Mouse (Mus musculus): ENCODE measurements around the gene Focad.
"Not testable (repeated sequence)": the region's sequence is repeated elsewhere in the genome, so short reads cannot be mapped to it uniquely, and the experiment has no call there.

The Focad gene

GRCm38 (mm10) chr4:88308342-88309116 lies 214.1 kb downstream of the Focad start:
- DNase-seq (ENCODE audit: low spot score), result no peak

DNA sequence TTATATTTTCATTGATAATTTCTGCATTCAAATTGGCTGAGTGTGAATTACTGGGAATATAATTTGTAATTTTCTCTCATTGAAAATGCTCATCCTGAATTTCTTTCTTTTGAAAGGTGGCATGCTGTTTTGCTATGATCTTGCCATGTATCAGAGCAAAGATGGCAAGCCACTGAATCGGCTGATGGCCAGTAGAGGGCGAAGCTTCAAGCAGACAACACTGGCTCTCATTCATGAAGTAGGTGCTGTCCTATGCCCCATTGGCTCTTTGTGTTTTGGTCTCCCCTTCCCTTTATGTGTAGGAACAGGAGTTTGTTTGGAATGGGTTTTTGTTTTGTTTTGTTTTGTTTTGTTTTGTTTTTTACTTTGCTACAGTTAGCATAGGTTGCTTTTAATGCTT lies 215.2 kb downstream of the Focad start:
- no peak for DNase-seq (ENCODE audit: low spot score)

DNA sequence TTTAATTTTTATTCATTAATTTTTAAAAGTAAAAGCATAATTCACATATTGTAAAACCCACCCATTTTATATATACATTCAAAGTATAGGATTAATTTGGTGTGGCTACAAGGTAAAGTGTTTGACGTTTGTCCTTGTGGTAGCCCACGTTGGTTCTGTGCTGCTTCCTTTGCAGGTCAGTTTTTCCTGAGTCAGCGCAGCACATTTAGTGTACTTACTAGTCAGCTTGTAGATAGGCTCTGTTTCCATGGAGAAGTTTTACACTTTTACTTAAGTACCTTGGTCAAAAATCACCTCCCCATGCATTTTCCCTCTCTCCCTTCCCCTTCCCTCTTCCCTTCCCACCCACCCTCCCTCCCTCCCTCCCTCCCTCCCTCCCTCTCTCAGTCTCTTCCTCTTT lies 220.5 kb downstream of the Focad start:
- no peak for DNase-seq (ENCODE audit: low spot score)

- no peak for DNase-seq (ENCODE audit: low spot score)
These were observed 225.6 kb downstream of the Focad start for GRCm38 (mm10) chr4:88320067-88320466.

GRCm38 (mm10) chr4:88325392-88325791 lies 231.0 kb downstream of the Focad start:
- no peak for DNase-seq (ENCODE audit: low spot score)

DNA sequence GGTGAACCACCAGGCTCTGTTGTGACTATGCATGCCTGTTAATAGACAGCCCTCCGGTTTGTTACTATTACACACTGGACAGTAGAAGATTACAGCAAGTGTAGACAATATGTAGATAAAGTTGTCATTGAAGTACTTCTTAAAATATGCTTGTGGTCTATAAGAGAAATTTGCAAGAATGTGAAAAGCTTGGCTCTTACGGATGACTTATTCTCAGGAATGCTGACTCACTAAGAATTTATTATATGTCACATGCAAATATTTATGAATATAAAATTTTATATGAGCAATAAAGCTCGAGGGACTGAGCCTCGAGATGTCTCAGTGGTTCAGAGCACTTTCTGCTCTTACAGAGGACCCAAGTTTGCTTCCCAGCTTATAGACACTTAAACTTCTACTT lies 240.1 kb downstream of the Focad start:
- DNase-seq (ENCODE audit: low spot score), result no peak

GRCm38 (mm10) chr4:88336753-88337152 lies 242.3 kb downstream of the Focad start:
- no peak for DNase-seq (ENCODE audit: low spot score)

GRCm38 (mm10) chr4:88337365-88337764 lies 242.9 kb downstream of the Focad start:
- no peak for DNase-seq (ENCODE audit: low spot score)

GRCm38 (mm10) chr4:88338130-88338529 lies 243.7 kb downstream of the Focad start:
- no peak for DNase-seq (ENCODE audit: low spot score)

- DNase-seq (ENCODE audit: low spot score), result no peak
These were observed 250.0 kb downstream of the Focad start for GRCm38 (mm10) chr4:88344468-88344867.

DNA sequence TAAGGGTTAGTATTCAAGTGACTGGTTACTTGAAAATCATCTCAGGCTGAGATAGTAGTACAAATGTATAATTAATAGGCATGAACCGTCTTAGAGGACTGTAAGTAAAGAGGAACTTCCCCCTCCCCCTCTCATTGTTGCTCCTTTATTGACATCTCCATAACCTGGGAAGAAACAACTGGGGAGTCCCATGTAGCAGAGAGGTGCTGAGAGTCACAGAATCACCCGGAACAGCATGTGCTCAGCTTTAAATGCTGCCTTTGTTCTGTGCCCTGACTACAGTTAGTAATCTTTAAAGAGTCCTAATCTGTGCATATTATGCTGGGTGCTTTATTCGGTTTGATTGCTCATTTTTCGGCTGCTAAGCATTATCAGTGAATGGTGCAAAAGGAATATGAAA lies 250.6 kb downstream of the Focad start:
- no peak for DNase-seq (ENCODE audit: low spot score)

- no peak for DNase-seq (ENCODE audit: low spot score)
These were observed 251.5 kb downstream of the Focad start for GRCm38 (mm10) chr4:88345938-88346337.

DNA sequence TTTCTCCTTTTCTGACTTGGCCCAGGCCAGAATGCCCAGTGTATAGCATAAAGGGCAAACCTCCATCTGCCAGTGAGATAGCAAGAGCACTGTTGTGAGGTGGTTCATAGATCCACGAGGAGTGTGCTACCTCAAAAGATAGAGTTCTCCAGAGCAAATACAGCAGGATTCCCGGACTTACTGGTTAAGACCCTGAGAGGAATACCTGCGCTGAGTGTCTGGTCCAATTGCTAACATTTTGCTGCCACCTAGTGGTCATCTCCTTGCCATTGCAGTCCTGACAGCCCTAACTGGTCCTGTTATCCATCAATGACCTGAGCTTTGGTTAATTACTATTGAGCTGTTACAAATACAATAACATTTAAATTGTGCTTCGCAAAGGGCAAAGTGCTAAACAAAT lies 256.5 kb downstream of the Focad start:
- DNase-seq (ENCODE audit: low spot score), result peak; percentile 49

GRCm38 (mm10) chr4:88356652-88357051 lies 262.2 kb downstream of the Focad start:
- DNase-seq (ENCODE audit: low spot score), result no peak

DNA sequence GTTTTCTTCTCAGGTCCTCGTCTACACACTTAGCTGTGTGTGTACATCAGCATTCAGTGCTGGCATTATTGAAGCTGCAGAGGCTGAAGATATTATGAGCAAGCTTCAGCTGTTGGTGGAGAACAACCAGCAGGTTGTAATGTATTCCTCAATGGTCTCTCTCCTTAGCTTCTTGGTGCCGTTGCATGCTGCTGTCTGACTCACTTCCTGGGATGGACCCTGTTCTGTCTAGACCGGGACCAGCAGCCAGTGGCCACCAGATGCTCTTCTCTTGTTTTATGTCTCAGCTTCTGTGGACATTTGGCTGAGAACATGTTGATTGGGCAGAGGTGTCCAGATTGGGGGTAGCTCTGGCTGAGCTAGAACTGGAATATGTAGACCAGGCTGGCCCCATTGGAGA lies 263.0 kb downstream of the Focad start:
- DNase-seq (ENCODE audit: low spot score), result no peak

DNA sequence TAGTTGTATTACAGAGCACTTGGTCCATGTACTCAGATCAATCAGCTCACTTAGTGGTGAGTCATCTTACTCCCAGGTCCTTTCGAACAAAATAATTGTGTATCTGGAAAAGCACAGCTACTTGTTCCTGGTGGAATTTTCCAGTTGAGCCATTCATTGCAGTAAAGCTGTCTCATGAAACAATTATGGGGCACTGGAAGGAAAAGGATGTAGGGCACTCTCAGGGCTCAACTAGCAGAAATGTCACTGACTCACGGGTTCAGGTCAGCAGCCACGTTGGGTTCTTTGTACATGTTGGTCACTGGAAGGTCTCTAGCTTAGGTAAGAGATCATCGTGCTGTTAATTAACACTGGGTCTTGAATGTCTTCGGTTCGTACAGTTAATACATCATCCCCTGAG lies 275.5 kb downstream of the Focad start:
- no peak for DNase-seq (ENCODE audit: low spot score)

DNA sequence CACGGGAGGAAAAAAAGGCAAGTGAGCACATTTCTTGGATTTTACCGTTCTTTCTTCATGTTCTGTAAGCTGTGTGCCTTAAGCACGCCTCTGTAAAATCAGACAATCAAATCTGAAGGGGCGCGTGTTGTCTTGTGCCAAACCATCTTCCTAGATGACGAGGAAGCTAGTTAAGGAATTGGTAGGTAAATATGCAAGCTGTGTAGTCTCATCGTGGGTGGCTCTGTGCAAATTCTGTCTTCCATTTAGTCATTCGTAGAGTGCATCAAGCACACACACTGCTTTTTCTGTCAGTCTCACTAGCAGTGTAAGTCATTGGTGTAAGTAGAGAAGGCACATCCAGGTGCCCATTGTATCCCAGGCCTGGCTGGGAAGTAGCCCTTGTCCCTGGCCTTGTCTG lies 276.4 kb downstream of the Focad start:
- DNase-seq (ENCODE audit: low spot score), result no peak

DNA sequence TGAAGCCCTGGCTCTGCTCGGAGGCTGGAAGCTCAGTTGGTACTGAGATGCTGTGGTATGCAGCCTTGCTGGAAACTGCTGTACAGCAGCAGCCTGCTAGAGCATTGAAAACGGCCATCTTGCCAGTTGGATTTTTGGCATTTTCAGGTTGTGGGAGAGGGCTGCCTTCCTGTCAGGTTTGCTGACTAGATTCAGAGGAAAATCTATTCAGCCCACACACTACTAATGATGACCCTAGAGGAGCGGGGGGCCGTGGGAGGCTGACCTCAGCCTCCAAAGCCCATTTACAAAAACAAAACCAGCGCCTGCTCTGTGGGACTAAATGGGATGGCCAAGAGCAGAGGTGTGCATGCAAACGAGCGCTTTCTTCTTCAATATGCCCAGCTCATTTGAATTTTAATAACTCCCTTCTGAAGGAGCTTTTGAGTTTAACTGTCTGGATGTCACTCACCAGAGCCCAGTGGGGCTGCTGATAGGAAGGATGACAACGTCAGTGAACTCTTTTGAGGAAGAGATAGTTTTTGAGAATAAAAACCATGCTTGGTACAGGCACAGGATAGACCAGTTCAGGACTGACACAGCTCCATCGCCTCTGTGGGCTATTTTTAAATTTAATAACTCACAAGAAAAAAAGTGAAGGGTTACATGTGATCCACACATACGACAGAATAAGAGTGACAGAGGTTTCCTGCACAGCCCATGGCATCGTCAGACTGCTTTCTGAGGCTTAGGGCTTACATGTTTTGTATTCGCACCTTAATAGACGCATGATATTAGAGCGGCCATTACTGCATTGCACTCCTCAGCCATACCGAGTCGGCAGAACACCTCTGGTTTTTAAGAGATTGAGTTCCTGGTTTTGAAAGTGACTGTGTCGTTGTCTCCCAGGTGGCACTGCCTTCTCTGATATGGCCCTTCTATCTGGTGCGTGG lies 278.1 kb downstream of the Focad start:
- DNase-seq (ENCODE audit: low spot score), result no peak

DNA sequence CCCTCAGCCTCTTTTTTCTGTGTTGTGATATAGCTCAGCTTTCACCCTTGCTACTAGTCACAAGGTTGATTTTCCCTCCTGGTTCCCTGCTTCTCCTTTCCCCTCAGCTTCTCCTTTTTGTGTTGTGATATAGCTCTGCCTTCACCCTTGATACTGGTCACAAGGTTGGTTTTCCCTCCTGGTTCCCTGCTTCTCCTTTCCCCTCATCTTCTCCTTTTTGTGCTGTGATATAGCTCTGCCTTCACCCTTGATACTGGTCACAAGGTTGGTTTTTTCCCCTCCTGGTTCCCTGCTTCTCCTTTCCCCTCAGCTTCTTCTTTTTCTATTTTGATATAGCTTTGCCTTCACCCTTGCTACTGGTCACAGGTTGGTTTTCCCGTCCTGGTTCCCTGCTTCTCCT lies 295.6 kb downstream of the Focad start:
- DNase-seq (ENCODE audit: low spot score), result no peak

DNA sequence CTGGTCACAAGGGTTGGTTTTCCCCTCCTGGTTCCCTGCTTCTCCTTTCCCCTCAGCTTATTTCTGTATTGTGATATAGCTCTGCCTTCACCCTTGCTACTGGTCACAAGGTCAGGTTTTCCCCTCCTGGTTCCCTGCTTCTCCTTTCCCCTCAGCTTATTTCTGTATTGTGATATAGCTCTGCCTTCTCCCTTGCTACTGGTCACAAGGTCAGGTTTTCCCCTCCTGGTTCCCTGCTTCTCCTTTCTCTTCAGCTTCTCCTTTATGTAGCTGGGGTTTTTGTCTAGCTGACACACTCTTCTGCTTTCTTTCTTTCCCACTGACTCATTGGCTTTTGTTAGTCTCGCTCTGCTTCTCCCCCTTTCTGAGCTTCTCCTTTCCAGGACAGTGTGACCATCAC lies 296.2 kb downstream of the Focad start:
- not testable (repeated sequence) for DNase-seq (ENCODE audit: low spot score)

DNA sequence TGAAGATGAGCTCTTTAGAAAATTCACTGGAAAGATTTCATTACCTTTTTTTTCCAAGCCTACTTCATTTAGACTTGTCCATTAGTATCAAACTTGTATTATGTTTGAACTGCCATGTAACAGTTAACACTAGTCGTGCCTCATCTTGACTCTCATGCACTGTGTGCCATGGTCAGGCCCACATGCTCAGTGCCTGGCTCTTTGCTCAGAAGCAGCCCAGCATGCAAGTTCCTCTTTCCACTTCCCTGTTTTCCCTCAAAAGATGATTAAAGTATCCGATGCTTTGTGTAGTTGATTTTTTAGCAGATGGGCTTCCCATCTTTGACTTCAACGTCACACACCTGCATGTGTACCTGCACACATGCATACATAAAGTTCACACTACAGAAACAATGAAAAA lies 301.3 kb downstream of the Focad start:
- no peak for DNase-seq (ENCODE audit: low spot score)

- DNase-seq (ENCODE audit: low spot score), result no peak
These were observed 302.6 kb downstream of the Focad start for GRCm38 (mm10) chr4:88396995-88397521.

Measured in urinary bladder, postnatal 25 days (tissue).